Mouse (Mus musculus) kidney, postnatal 0 days (tissue): ENCODE measurements around the gene Cyp2b10. TPM values are rescaled to one million over a fixed set of nuclear protein-coding genes. Genes with fewer than 3 reads are reported as not detected.
"Not testable (repeated sequence)": the region's sequence is repeated elsewhere in the genome, so short reads cannot be mapped to it uniquely, and the experiment has no call there.

Experiments
- ATAC-seq: fragments of 200-750 bp; cut with Nextera tagmentation; replicated peaks from 2 replicates; pipeline ENCODE4 v1.8.0; 2017; ENCODE audit warnings: low read depth, moderate number of reproducible peaks, moderate TSS enrichment, moderate library complexity; ENCODE audit not compliant: low FRiP score
- DNase-seq: peaks from one replicate; pipeline ENCODE4 v3.0.0-alpha.2; 2016; ENCODE audit warnings: low spot score
- H3K27ac ChIP-seq: fragments of 300-500 bp; sonication (generic); 2 replicates; pipeline ENCODE4 v1.5.1; 2014; ENCODE audit warnings: mild to moderate bottlenecking
- H3K27me3 ChIP-seq: fragments of 300-500 bp; sonication (generic); 2 replicates; pipeline ENCODE4 v1.6.1; 2014; ENCODE audit warnings: low read length, mixed read lengths; ENCODE audit not compliant: insufficient read depth
- H3K36me3 ChIP-seq: fragments of 300-500 bp; sonication (generic); 2 replicates; pipeline ENCODE4 v1.6.1; 2014; ENCODE audit warnings: low read length, mixed read lengths; ENCODE audit not compliant: insufficient read depth
- H3K4me1 ChIP-seq: fragments of 300-500 bp; sonication (generic); replicated peaks from 2 replicates; pipeline ENCODE4 v1.6.1; 2014; ENCODE audit warnings: antibody characterized with exemption, low read length, mixed read lengths; ENCODE audit not compliant: insufficient read depth
- H3K4me2 ChIP-seq: fragments of 300-500 bp; sonication (generic); 2 replicates; pipeline ENCODE4 v1.6.1; 2014; ENCODE audit warnings: mild to moderate bottlenecking, low read length, moderate library complexity, mixed read lengths
- H3K4me3 ChIP-seq: fragments of 300-500 bp; sonication (generic); replicated peaks from 2 replicates; pipeline ENCODE4 v1.5.1; 2014; ENCODE audit warnings: low read depth, low read length
- H3K9ac ChIP-seq: fragments of 300-500 bp; sonication (generic); 2 replicates; pipeline ENCODE4 v1.6.1; 2014; ENCODE audit warnings: low read depth, low read length
- H3K9me3 ChIP-seq: fragments of 300-500 bp; sonication (generic); replicated peaks from 2 replicates; pipeline ENCODE4 v1.6.1; 2016; ENCODE audit warnings: low read length, inconsistent platforms, mixed read lengths
- CTCF ChIP-seq: IDR thresholded peaks from 2 replicates; pipeline ENCODE4 v1.5.1; 2016; ENCODE audit warnings: antibody characterized with exemption, low read depth, mild to moderate bottlenecking, moderate library complexity
- WGBS: fragments of 180-500 bp; shearing (Covaris S2); extraction: QIAGEN DNeasy Blood & Tissue Kit; methylation state at CpG from one replicate; pipeline ENCODE4 v1.1.7; 2014; 5-methylcytosine and 5-hydroxymethylcytosine counted together
- polyA plus RNA-seq: library from polyadenylated mRNA; unstranded; fragments of >200 nt; fragmentation: Nextera tagmentation; extraction: Ambion mirVana; gene quantifications from 2 replicates; pipeline ENCODE4 v1.2.1, GENCODE M21; 2015

Cyp2b10 gene
- polyA plus RNA-seq, 1 experiment from 2014 or later, result not detected

- Histone ChIP-seq H3K4me2 (no peak overlapping the region), H3K27me3 (no peaks in the 10 kb centered on the region), H3K9ac (no peak overlapping the region), H3K9me3 (no peaks in the 10 kb centered on the region), H3K36me3 (no peaks in the 10 kb centered on the region), H3K4me1 (no peaks in the 10 kb centered on the region), H3K27ac (no peak overlapping the region), H3K4me3 (no peak overlapping the region)
- WGBS, result 71% methylated on average over 3 of the region's 3 CpGs
- DNase-seq (no peak), ATAC-seq (no peak)
- TF ChIP-seq CTCF, result no peak
Observed at GRCm38 (mm10) chr7:25863756-25864155, 33.7 kb upstream of the Cyp2b10 start.

- Histone ChIP-seq H3K4me1 (no peaks in the 10 kb centered on the region), H3K27me3 (no peaks in the 10 kb centered on the region), H3K36me3 (no peaks in the 10 kb centered on the region), H3K27ac (no peak overlapping the region), H3K4me3 (no peak overlapping the region), H3K9me3 (no peaks in the 10 kb centered on the region), H3K9ac (no peak overlapping the region), H3K4me2 (no peak overlapping the region)
- DNase-seq, result no peak
- no peak for ATAC-seq
- 20% methylated on average over 5 of the region's 5 CpGs for WGBS
- no peak for TF ChIP-seq CTCF
Observed at GRCm38 (mm10) chr7:25864861-25865260, 32.6 kb upstream of the Cyp2b10 start.

- no peak overlapping the region for H3K27ac ChIP-seq
- no peaks in the 10 kb centered on the region for H3K36me3 ChIP-seq
- TF ChIP-seq CTCF, result peak; percentile 57
- H3K9ac ChIP-seq, result no peak overlapping the region
- no peaks in the 10 kb centered on the region for H3K4me1 ChIP-seq
- H3K4me2 ChIP-seq, result no peak overlapping the region
- WGBS, result 75% methylated on average over 2 of the region's 2 CpGs
- no peak for ATAC-seq
- H3K4me3 ChIP-seq, result no peak overlapping the region
- H3K27me3 ChIP-seq, result no peaks in the 10 kb centered on the region
- no peak for DNase-seq
- H3K9me3 ChIP-seq, result no peaks in the 10 kb centered on the region
Observed at GRCm38 (mm10) chr7:25869789-25870188, 27.6 kb upstream of the Cyp2b10 start.

GRCm38 (mm10) chr7:25872624-25873023 is 24.8 kb upstream of the Cyp2b10 start:
- Histone ChIP-seq H3K36me3 (no peaks in the 10 kb centered on the region), H3K9ac (no peak overlapping the region), H3K27me3 (no peaks in the 10 kb centered on the region), H3K9me3 (no peaks in the 10 kb centered on the region), H3K4me1 (no peaks in the 10 kb centered on the region), H3K4me3 (no peak overlapping the region), H3K4me2 (no peak overlapping the region), H3K27ac (no peak overlapping the region)
- DNase-seq, result no peak
- ATAC-seq, result no peak
- no peak for TF ChIP-seq CTCF

- no peaks in the 10 kb centered on the region for H3K9me3 ChIP-seq
- H3K27me3 ChIP-seq, result no peaks in the 10 kb centered on the region
- 59% methylated on average over 6 of the region's 6 CpGs for WGBS
- no peak for TF ChIP-seq CTCF
- H3K36me3 ChIP-seq, result no peaks in the 10 kb centered on the region
- ATAC-seq (no peak), DNase-seq (no peak)
- no peak overlapping the region for H3K9ac ChIP-seq
- H3K4me1 ChIP-seq, result no peaks in the 10 kb centered on the region
- no peak overlapping the region for H3K4me3 ChIP-seq
- H3K27ac ChIP-seq, result no peak overlapping the region
- no peak overlapping the region for H3K4me2 ChIP-seq
Observed at GRCm38 (mm10) chr7:25878735-25879134, 18.7 kb upstream of the Cyp2b10 start.

- H3K27me3 ChIP-seq, H3K27ac ChIP-seq, H3K4me1 ChIP-seq, H3K4me2 ChIP-seq, H3K9ac ChIP-seq, DNase-seq, H3K4me3 ChIP-seq, H3K36me3 ChIP-seq, H3K9me3 ChIP-seq, ATAC-seq: not testable (repeated sequence)
- WGBS, result 20% methylated on average over 7 of the region's 7 CpGs
Observed at GRCm38 (mm10) chr7:25880721-25881120, 16.7 kb upstream of the Cyp2b10 start.

GRCm38 (mm10) chr7:25884272-25884671 is 13.1 kb upstream of the Cyp2b10 start:
- TF ChIP-seq CTCF, result no peak
- DNase-seq, result no peak
- no peak overlapping the region for H3K4me3 ChIP-seq
- no peak for ATAC-seq
- no peak overlapping the region for H3K9ac ChIP-seq
- no peak overlapping the region for H3K4me2 ChIP-seq
- H3K27ac ChIP-seq, result no peak overlapping the region
- no peaks in the 10 kb centered on the region for H3K36me3 ChIP-seq
- no peaks in the 10 kb centered on the region for H3K27me3 ChIP-seq
- H3K4me1 ChIP-seq, result no peaks in the 10 kb centered on the region
- no peaks in the 10 kb centered on the region for H3K9me3 ChIP-seq
- 85% methylated on average over 1 of the region's 1 CpGs for WGBS
